Mouse (Mus musculus): Measurements from ENCODE around the gene Cyp4f18. TPM values are rescaled to one million over a fixed set of nuclear protein-coding genes. Genes with fewer than 3 reads are reported as not detected.
"Not testable (repeated sequence)": the region's sequence is repeated elsewhere in the genome, so short reads cannot be mapped to it uniquely, and the experiment has no call there.

Cyp4f18 gene
- polyA plus RNA-seq, 1 experiment from 2014 or later, result 0.36 TPM

DNA sequence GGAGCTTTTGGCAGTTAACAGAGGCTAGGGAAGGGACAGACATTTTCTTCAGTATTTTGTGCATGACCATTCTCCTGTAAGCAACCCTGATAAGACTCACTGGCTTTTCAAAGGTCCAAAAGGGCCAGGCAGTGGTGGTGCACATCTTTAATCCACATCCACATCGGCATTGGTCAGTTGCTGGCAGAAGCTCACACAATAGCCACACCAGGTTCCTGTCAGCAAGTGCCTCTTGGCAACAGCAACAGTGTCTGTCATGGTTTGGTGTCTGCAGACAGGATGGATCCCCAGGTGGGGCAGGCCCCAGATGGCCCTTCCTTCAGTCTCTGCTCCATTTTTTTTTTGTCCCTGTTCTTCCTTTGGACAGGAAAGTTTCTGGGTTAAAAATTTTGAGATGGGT lies 9.6 kb upstream of the Cyp4f18 start:
- not testable (repeated sequence) for H3K9ac ChIP-seq (replicated peaks; ENCODE audit: low read length); H3K27ac ChIP-seq (replicated peaks; ENCODE audit: low read depth, low read length); DNase-seq (ENCODE audit: low spot score); H3K36me3 ChIP-seq (replicated peaks; ENCODE audit: control insufficient read depth, insufficient read depth, low read depth, low read length); H3K4me1 ChIP-seq (ENCODE audit: control insufficient read depth, insufficient read depth, low read length); H3K27me3 ChIP-seq (ENCODE audit: control insufficient read depth, insufficient read depth, low read length); H3K4me3 ChIP-seq (ENCODE audit: low read depth, low read length); ATAC-seq (replicated peaks; ENCODE audit: insufficient number of reproducible peaks, low FRiP score, low TSS enrichment, low read depth); H3K4me2 ChIP-seq (ENCODE audit: low read depth, low read length); H3K9me3 ChIP-seq (replicated peaks; ENCODE audit: control insufficient read depth, low read length)
- WGBS, result 72% methylated on average over 1 of the region's 1 CpGs

GRCm38 (mm10) chr8:72018141-72018540 lies 8.7 kb upstream of the Cyp4f18 start:
- Histone ChIP-seq H3K4me1 (ENCODE audit: control insufficient read depth, insufficient read depth, low read length) (no peaks in the 10 kb centered on the region), H3K9me3 (replicated peaks; ENCODE audit: control insufficient read depth, low read length) (no peaks in the 10 kb centered on the region), H3K9ac (replicated peaks; ENCODE audit: low read length) (no peak overlapping the region), H3K27me3 (ENCODE audit: control insufficient read depth, insufficient read depth, low read length) (no peaks in the 10 kb centered on the region), H3K27ac (replicated peaks; ENCODE audit: low read depth, low read length) (no peak overlapping the region), H3K4me2 (ENCODE audit: low read depth, low read length) (no peak overlapping the region), H3K4me3 (ENCODE audit: low read depth, low read length) (no peak overlapping the region), H3K36me3 (replicated peaks; ENCODE audit: control insufficient read depth, insufficient read depth, low read depth, low read length) (no peaks in the 10 kb centered on the region)
- ATAC-seq (replicated peaks; ENCODE audit: insufficient number of reproducible peaks, low FRiP score, low TSS enrichment, low read depth), result no peak
- 72% methylated on average over 2 of the region's 2 CpGs for WGBS
- no peak for DNase-seq (ENCODE audit: low spot score)

DNA sequence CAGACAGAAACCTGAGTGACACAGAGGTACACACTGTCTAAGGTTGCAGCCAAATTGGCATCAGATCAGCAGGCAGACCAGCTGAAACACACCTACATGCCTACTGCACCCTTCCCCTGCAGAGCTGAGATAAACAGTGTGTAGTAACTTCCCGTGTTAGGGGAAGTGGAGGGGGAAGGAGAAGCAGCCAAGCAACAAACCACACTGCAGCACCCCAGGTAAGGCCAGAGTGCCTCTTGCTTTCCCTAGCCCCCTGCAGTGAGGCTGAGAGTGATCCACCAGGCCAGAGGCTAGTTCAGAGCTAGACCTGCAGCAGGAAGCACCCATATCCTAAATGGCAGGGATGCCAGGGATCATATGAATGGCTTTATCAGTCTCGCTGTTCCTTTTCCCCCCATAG lies 7.9 kb upstream of the Cyp4f18 start:
- WGBS, result 74% methylated on average over 2 of the region's 2 CpGs
- not testable (repeated sequence) for ATAC-seq (replicated peaks; ENCODE audit: insufficient number of reproducible peaks, low FRiP score, low TSS enrichment, low read depth); H3K4me3 ChIP-seq (ENCODE audit: low read depth, low read length); H3K9ac ChIP-seq (replicated peaks; ENCODE audit: low read length); DNase-seq (ENCODE audit: low spot score); H3K9me3 ChIP-seq (replicated peaks; ENCODE audit: control insufficient read depth, low read length); H3K27me3 ChIP-seq (ENCODE audit: control insufficient read depth, insufficient read depth, low read length); H3K36me3 ChIP-seq (replicated peaks; ENCODE audit: control insufficient read depth, insufficient read depth, low read depth, low read length); H3K4me2 ChIP-seq (ENCODE audit: low read depth, low read length); H3K4me1 ChIP-seq (ENCODE audit: control insufficient read depth, insufficient read depth, low read length); H3K27ac ChIP-seq (replicated peaks; ENCODE audit: low read depth, low read length)

DNA sequence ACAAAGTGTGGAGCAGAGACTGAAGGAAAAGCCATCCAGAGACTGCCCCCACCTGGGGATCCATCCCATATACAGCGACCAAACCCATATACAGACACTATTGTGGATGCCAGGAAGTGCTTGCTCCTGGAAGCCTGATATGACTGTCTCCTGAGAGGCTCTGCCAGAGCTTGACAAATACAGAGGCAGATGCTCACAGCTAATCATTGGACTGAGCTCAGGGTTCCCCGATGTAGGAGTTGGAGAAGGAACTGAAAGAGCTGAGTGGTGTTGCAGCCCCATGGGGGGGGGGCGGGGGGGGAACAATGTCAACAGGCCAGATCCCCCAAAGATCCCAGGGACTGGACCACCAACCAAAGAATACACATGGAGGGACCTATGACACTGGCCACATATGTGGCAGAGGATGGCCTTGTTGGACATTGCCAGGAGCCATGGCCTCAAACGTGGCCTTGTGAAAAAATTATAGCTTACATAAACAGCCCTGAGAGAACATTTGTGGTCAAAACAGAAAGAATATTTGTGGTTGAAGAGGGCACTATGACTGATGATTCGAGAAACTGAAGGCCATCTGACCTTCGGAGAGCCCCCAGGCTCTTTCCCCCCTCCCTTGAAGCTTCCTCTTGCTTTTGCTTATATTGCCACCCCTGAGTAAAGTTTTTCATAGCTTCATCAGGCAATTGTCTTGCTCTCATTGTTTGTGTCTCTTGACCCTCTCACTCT lies 4.2 kb upstream of the Cyp4f18 start:
- WGBS, result 73% methylated on average over 6 of the region's 6 CpGs
- not testable (repeated sequence) for H3K4me3 ChIP-seq (ENCODE audit: low read depth, low read length); H3K9me3 ChIP-seq (replicated peaks; ENCODE audit: control insufficient read depth, low read length); DNase-seq (ENCODE audit: low spot score); ATAC-seq (replicated peaks; ENCODE audit: insufficient number of reproducible peaks, low FRiP score, low TSS enrichment, low read depth); H3K36me3 ChIP-seq (replicated peaks; ENCODE audit: control insufficient read depth, insufficient read depth, low read depth, low read length); H3K9ac ChIP-seq (replicated peaks; ENCODE audit: low read length); H3K4me1 ChIP-seq (ENCODE audit: control insufficient read depth, insufficient read depth, low read length); H3K27ac ChIP-seq (replicated peaks; ENCODE audit: low read depth, low read length); H3K4me2 ChIP-seq (ENCODE audit: low read depth, low read length); H3K27me3 ChIP-seq (ENCODE audit: control insufficient read depth, insufficient read depth, low read length)

GRCm38 (mm10) chr8:72008134-72008641 lies 1.2 kb downstream of the Cyp4f18 start:
- no peak overlapping the region for H3K27ac ChIP-seq (replicated peaks; ENCODE audit: low read depth, low read length)
- no peak overlapping the region for H3K9ac ChIP-seq (replicated peaks; ENCODE audit: low read length)
- H3K36me3 ChIP-seq (replicated peaks; ENCODE audit: control insufficient read depth, insufficient read depth, low read depth, low read length), result no peaks in the 10 kb centered on the region
- H3K27me3 ChIP-seq (ENCODE audit: control insufficient read depth, insufficient read depth, low read length), result no peaks in the 10 kb centered on the region
- WGBS, result 71% methylated on average over 3 of the region's 3 CpGs
- DNase-seq (ENCODE audit: low spot score) (no peak), ATAC-seq (replicated peaks; ENCODE audit: insufficient number of reproducible peaks, low FRiP score, low TSS enrichment, low read depth) (no peak)
- H3K4me3 ChIP-seq (ENCODE audit: low read depth, low read length), result no peak overlapping the region
- no peaks in the 10 kb centered on the region for H3K9me3 ChIP-seq (replicated peaks; ENCODE audit: control insufficient read depth, low read length)
- no peaks in the 10 kb centered on the region for H3K4me1 ChIP-seq (ENCODE audit: control insufficient read depth, insufficient read depth, low read length)
- H3K4me2 ChIP-seq (ENCODE audit: low read depth, low read length), result no peak overlapping the region

DNA sequence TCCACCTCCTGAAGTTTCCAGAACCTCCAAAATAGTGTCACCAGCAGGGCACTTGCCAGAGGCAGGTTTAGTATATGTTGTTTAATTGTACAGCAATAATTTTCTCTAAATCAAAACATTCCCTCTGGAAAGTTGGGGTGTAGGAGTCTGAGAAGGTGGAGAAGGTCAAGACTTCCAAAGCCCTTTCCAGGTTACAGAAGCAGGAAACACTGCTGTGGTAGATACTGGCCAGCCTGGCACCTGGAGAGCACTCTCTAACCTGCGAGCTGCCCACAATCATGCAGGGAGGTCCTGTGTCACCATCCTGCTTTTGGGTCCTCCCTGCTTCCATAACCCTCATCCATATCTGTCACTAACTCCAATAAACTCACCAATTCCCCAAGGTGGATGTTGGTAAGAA lies 2.7 kb downstream of the Cyp4f18 start:
- H3K4me3 ChIP-seq (ENCODE audit: low read depth, low read length), result no peak overlapping the region
- no peak overlapping the region for H3K27ac ChIP-seq (replicated peaks; ENCODE audit: low read depth, low read length)
- no peaks in the 10 kb centered on the region for H3K9me3 ChIP-seq (replicated peaks; ENCODE audit: control insufficient read depth, low read length)
- DNase-seq (ENCODE audit: low spot score) (no peak), ATAC-seq (replicated peaks; ENCODE audit: insufficient number of reproducible peaks, low FRiP score, low TSS enrichment, low read depth) (no peak)
- no peaks in the 10 kb centered on the region for H3K27me3 ChIP-seq (ENCODE audit: control insufficient read depth, insufficient read depth, low read length)
- no peaks in the 10 kb centered on the region for H3K4me1 ChIP-seq (ENCODE audit: control insufficient read depth, insufficient read depth, low read length)
- no peak overlapping the region for H3K9ac ChIP-seq (replicated peaks; ENCODE audit: low read length)
- WGBS, result 83% methylated on average over 1 of the region's 1 CpGs
- H3K4me2 ChIP-seq (ENCODE audit: low read depth, low read length), result no peak overlapping the region
- H3K36me3 ChIP-seq (replicated peaks; ENCODE audit: control insufficient read depth, insufficient read depth, low read depth, low read length), result no peaks in the 10 kb centered on the region

DNA sequence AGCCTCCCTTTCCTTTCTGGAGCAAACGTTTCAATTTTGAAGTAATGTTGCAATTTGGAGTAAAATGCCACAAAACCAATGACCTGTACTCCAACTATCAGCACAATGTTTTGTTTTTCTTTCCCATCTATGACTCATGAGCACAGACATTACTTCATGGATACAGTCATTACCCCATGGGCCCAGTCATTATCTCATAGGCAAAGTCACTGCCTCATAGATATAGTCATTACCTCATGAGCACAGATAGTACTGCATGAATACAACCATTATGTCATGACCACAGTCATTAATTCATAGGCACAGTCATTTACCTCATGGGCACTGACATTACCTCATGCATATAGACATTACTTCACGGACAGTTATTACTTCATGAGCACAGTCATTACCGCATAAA lies 3.5 kb downstream of the Cyp4f18 start:
- ATAC-seq (replicated peaks; ENCODE audit: insufficient number of reproducible peaks, low FRiP score, low TSS enrichment, low read depth), result no peak
- H3K9ac ChIP-seq (replicated peaks; ENCODE audit: low read length), result no peak overlapping the region
- no peak for DNase-seq (ENCODE audit: low spot score)
- no peak overlapping the region for H3K27ac ChIP-seq (replicated peaks; ENCODE audit: low read depth, low read length)
- no peaks in the 10 kb centered on the region for H3K27me3 ChIP-seq (ENCODE audit: control insufficient read depth, insufficient read depth, low read length)
- H3K4me2 ChIP-seq (ENCODE audit: low read depth, low read length), result no peak overlapping the region
- no peaks in the 10 kb centered on the region for H3K4me1 ChIP-seq (ENCODE audit: control insufficient read depth, insufficient read depth, low read length)
- no peak overlapping the region for H3K4me3 ChIP-seq (ENCODE audit: low read depth, low read length)
- H3K36me3 ChIP-seq (replicated peaks; ENCODE audit: control insufficient read depth, insufficient read depth, low read depth, low read length), result no peaks in the 10 kb centered on the region
- no peaks in the 10 kb centered on the region for H3K9me3 ChIP-seq (replicated peaks; ENCODE audit: control insufficient read depth, low read length)
- WGBS, result 75% methylated on average over 3 of the region's 3 CpGs

GRCm38 (mm10) chr8:72002942-72003341 lies 6.5 kb downstream of the Cyp4f18 start:
- Histone ChIP-seq H3K9me3 (replicated peaks; ENCODE audit: control insufficient read depth, low read length) (no peaks in the 10 kb centered on the region), H3K9ac (replicated peaks; ENCODE audit: low read length) (no peak overlapping the region), H3K4me2 (ENCODE audit: low read depth, low read length) (no peak overlapping the region), H3K27ac (replicated peaks; ENCODE audit: low read depth, low read length) (no peak overlapping the region), H3K4me1 (ENCODE audit: control insufficient read depth, insufficient read depth, low read length) (no peaks in the 10 kb centered on the region), H3K4me3 (ENCODE audit: low read depth, low read length) (no peak overlapping the region), H3K27me3 (ENCODE audit: control insufficient read depth, insufficient read depth, low read length) (no peaks in the 10 kb centered on the region), H3K36me3 (replicated peaks; ENCODE audit: control insufficient read depth, insufficient read depth, low read depth, low read length) (no peaks in the 10 kb centered on the region)
- ATAC-seq (replicated peaks; ENCODE audit: insufficient number of reproducible peaks, low FRiP score, low TSS enrichment, low read depth) (no peak), DNase-seq (ENCODE audit: low spot score) (no peak)

Data from embryonic facial prominence, embryonic 11.5 days (tissue).